Mouse (Mus musculus) CH12.LX (cell line): ENCODE data around the gene Apobec3.

ENCODE experiments used
- CHD2 ChIP-seq: IDR thresholded peaks from 2 replicates; pipeline ENCODE4 v1.6.1; 2011; ENCODE audit warnings: low read length, improper control_type of control experiment
- CTCF ChIP-seq, 2 experiments: IDR thresholded peaks in 1 of 2; conservative IDR thresholded peaks in 1 of 2; 2 replicates each; pipeline ENCODE4 v1.5.1; 2011 to 2012; ENCODE audit warnings: low read depth in 2 of 2, low read length in 2 of 2, improper control_type of control experiment in 1 of 2, inconsistent platforms in 1 of 2, mild to moderate bottlenecking in 1 of 2, moderate library complexity in 1 of 2
- E2F4 ChIP-seq: IDR thresholded peaks from 2 replicates; pipeline ENCODE4 v1.6.1; 2011; ENCODE audit warnings: low read depth, low read length, improper control_type of control experiment; ENCODE audit not compliant: insufficient replicate concordance
- JUN ChIP-seq: IDR thresholded peaks from 2 replicates; pipeline ENCODE4 v1.6.1; 2011; ENCODE audit warnings: low read depth, mild to moderate bottlenecking, low read length, improper control_type of control experiment, moderate library complexity; ENCODE audit not compliant: insufficient read depth
- KAT2A ChIP-seq: IDR thresholded peaks from 2 replicates; pipeline ENCODE4 v1.6.1; 2012; ENCODE audit warnings: low read length, improper control_type of control experiment, inconsistent platforms; ENCODE audit not compliant: insufficient replicate concordance
- MAX ChIP-seq: IDR thresholded peaks from 2 replicates; pipeline ENCODE4 v1.6.1; 2011; ENCODE audit warnings: low read length, improper control_type of control experiment
- MAZ ChIP-seq: IDR thresholded peaks from 2 replicates; pipeline ENCODE4 v1.6.1; 2012; ENCODE audit warnings: low read depth, mild to moderate bottlenecking, inconsistent platforms, low read length, improper control_type of control experiment, moderate library complexity
- NELFE ChIP-seq: IDR thresholded peaks from 2 replicates; pipeline ENCODE4 v1.6.1; 2011; ENCODE audit warnings: low read depth, low read length, improper control_type of control experiment
- POLR2A ChIP-seq: IDR thresholded peaks from 2 replicates; pipeline ENCODE4 v1.6.1; 2011; ENCODE audit warnings: low read depth, mild to moderate bottlenecking, improper control_type of control experiment, low read length
- POLR2AphosphoS2 ChIP-seq: IDR thresholded peaks from 2 replicates; pipeline ENCODE4 v1.6.1; 2011; ENCODE audit warnings: low read depth, low read length, improper control_type of control experiment
- RAD21 ChIP-seq: IDR thresholded peaks from 2 replicates; pipeline ENCODE4 v1.6.1; 2011; ENCODE audit warnings: low read depth, mild to moderate bottlenecking, low read length, improper control_type of control experiment, moderate library complexity
- SIN3A ChIP-seq: IDR thresholded peaks from 2 replicates; pipeline ENCODE4 v1.6.1; 2012; ENCODE audit warnings: low read length, improper control_type of control experiment, inconsistent platforms
- TBP ChIP-seq: conservative IDR thresholded peaks from 2 replicates; pipeline ENCODE4 v1.6.1; 2011; ENCODE audit warnings: low read depth, low read length, improper control_type of control experiment

DNA sequence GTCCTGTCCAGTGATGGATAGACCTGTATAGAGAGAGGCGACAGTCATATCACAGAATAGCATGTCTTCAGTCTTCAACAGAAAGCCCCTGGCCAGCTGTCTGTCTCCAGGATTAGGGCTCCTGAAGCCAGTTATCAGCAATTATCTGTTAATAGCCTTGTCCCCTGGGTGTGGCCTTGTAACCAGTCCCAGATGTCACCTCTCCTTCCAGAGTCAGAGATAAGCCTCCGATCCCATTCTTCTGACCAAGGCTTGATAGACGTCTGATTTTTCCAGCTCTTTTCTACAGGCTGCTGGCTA, 2.3 kb downstream of the Apobec3 start:
- TF ChIP-seq CHD2: no peak
- no peak for TF ChIP-seq MAX
- no peak for TF ChIP-seq CTCF (conservative IDR thresholded peaks at IDR 0.05 in 1 of 2, IDR thresholded peaks at IDR 0.05 in 1 of 2; ENCODE audit: low read depth in 2 of 2, low read length in 2 of 2)
- TF ChIP-seq NELFE: no peak
- TF ChIP-seq POLR2AphosphoS2: no peak
- no peak for TF ChIP-seq TBP
- TF ChIP-seq RAD21: no peak
- TF ChIP-seq SIN3A: no peak
- no peak for TF ChIP-seq MAZ
- TF ChIP-seq E2F4: no peak
- no peak for TF ChIP-seq KAT2A
- TF ChIP-seq POLR2A: no peak
- no peak for TF ChIP-seq JUN
